Mouse (Mus musculus): Measurements from ENCODE around the gene Gm17660.

- TF ChIP-seq MAX (IDR thresholded peaks at IDR 0.05; ENCODE audit: low read length) (peak; percentile 17; the same call in 1 of the 2 replicates), USF2 (IDR thresholded peaks at IDR 0.05; ENCODE audit: borderline replicate concordance in 1 of 2, insufficient read depth in 1 of 2, low read depth in 1 of 2, low read length in 2 of 2) (no peak), RAD21 (IDR thresholded peaks at IDR 0.05; ENCODE audit: low read depth, low read length) (no peak), CTCF (IDR thresholded peaks at IDR 0.05 in 2 of 3, conservative IDR thresholded peaks at IDR 0.05 in 1 of 3; ENCODE audit: control insufficient read depth in 1 of 3, insufficient read depth in 1 of 3, low read depth in 2 of 3, low read length in 3 of 3, poor library complexity in 1 of 3, severe bottlenecking in 1 of 3) (no peak), ZMIZ1 (IDR thresholded peaks at IDR 0.05; ENCODE audit: low read depth, low read length) (peak; percentile 75; the same call in 1 of the 2 replicates), HCFC1 (IDR thresholded peaks at IDR 0.05; ENCODE audit: low read depth, low read length) (peak; percentile 54), CHD1 (IDR thresholded peaks at IDR 0.05; ENCODE audit: low read depth, low read length) (no peak; the same call in 1 of the 2 replicates), SMC3 (IDR thresholded peaks at IDR 0.05; ENCODE audit: low read depth, low read length) (no peak), CHD2 (IDR thresholded peaks at IDR 0.05; ENCODE audit: low read length) (peak; percentile 91), MYB (IDR thresholded peaks at IDR 0.05; ENCODE audit: low read depth, low read length) (no peak), TBP (IDR thresholded peaks at IDR 0.05; ENCODE audit: low read depth, low read length) (peak; percentile 87), MEF2A (IDR thresholded peaks at IDR 0.05; ENCODE audit: extremely low read depth, insufficient replicate concordance, low read depth, low read length, poor library complexity, severe bottlenecking) (no peak)
Observed at GRCm38 (mm10) chr5:104021597-104022378, 55.6 kb downstream of the Gm17660 start, which contains the start of gene Hsd17b11.
